Mouse (Mus musculus) forebrain, embryonic 16.5 days (tissue): Measurements from ENCODE around the gene Dap. TPM values are rescaled to one million over a fixed set of nuclear protein-coding genes. Genes with fewer than 3 reads are reported as not detected.

Experiments
- ATAC-seq: fragments of 200-750 bp; cut with Nextera tagmentation; 2 replicates; pipeline ENCODE4 v1.8.0; 2017; ENCODE audit warnings: mild to moderate bottlenecking, moderate library complexity
- H3K27ac ChIP-seq: fragments of 300-500 bp; sonication (generic); 2 replicates; pipeline ENCODE4 v1.5.1; 2014; ENCODE audit warnings: low read length, control low read depth
- H3K27me3 ChIP-seq: fragments of 300-500 bp; sonication (generic); replicated peaks from 2 replicates; pipeline ENCODE4 v1.6.1; 2014; ENCODE audit warnings: low read length; ENCODE audit not compliant: control insufficient read depth, insufficient read depth
- H3K36me3 ChIP-seq: fragments of 300-500 bp; sonication (generic); 2 replicates; pipeline ENCODE4 v1.6.1; 2014; ENCODE audit not compliant: control insufficient read depth, insufficient read depth
- H3K4me1 ChIP-seq: fragments of 300-500 bp; sonication (generic); replicated peaks from 2 replicates; pipeline ENCODE4 v1.6.1; 2014; ENCODE audit warnings: low read length; ENCODE audit not compliant: control insufficient read depth, insufficient read depth
- H3K4me2 ChIP-seq: fragments of 300-500 bp; sonication (generic); 2 replicates; pipeline ENCODE4 v1.6.1; 2014; ENCODE audit warnings: mild to moderate bottlenecking, low read length, control low read depth
- H3K4me3 ChIP-seq: fragments of 300-500 bp; sonication (generic); replicated peaks from 2 replicates; pipeline ENCODE4 v1.5.1; 2014; ENCODE audit warnings: mild to moderate bottlenecking, low read length, control low read depth
- H3K9ac ChIP-seq: fragments of 300-500 bp; sonication (generic); replicated peaks from 2 replicates; pipeline ENCODE4 v1.6.1; 2014; ENCODE audit warnings: low read depth, low read length, control low read depth
- H3K9me3 ChIP-seq: fragments of 300-500 bp; sonication (generic); 2 replicates; pipeline ENCODE4 v1.6.1; 2016; ENCODE audit warnings: low read length; ENCODE audit not compliant: control insufficient read depth
- WGBS: fragments of 180-500 bp; shearing (Covaris S2); extraction: QIAGEN DNeasy Blood & Tissue Kit; methylation state at CpG from one replicate; pipeline ENCODE4 v1.1.7; 2014; 5-methylcytosine and 5-hydroxymethylcytosine counted together
- polyA plus RNA-seq: library from polyadenylated mRNA; unstranded; fragments of >200 nt; fragmentation: Nextera tagmentation; extraction: Ambion mirVana; gene quantifications from 2 replicates; pipeline ENCODE4 v1.2.1, GENCODE M21; 2015

Gene Dap
- polyA plus RNA-seq, 1 experiment from 2014 or later = 18.0 TPM

- no peak for ATAC-seq
- Histone ChIP-seq H3K4me1 (peaks cover 9% of the 10 kb centered on the region; the same call in 1 of the 2 replicates), H3K27ac (no peak overlapping the region), H3K36me3 (no peaks in the 10 kb centered on the region), H3K9me3 (no peaks in the 10 kb centered on the region), H3K9ac (no peak overlapping the region), H3K4me3 (no peak overlapping the region), H3K4me2 (no peak overlapping the region), H3K27me3 (peaks cover 5% of the 10 kb centered on the region)
- WGBS = 59% methylated on average over 6 of the region's 6 CpGs
Measured at GRCm38 (mm10) chr15:31299258-31299917, 75.3 kb downstream of the Dap start.

GRCm38 (mm10) chr15:31302293-31302990 lies 78.3 kb downstream of the Dap start:
- no peaks in the 10 kb centered on the region for H3K9me3 ChIP-seq
- H3K27me3 ChIP-seq = no peaks in the 10 kb centered on the region
- no peak overlapping the region for H3K9ac ChIP-seq
- peaks cover 7% of the 10 kb centered on the region; the same call in 1 of the 2 replicates for H3K4me1 ChIP-seq
- H3K4me2 ChIP-seq = no peak overlapping the region
- no peaks in the 10 kb centered on the region for H3K36me3 ChIP-seq
- ATAC-seq = no peak
- 63% methylated on average over 12 of the region's 12 CpGs for WGBS
- H3K27ac ChIP-seq = no peak overlapping the region
- no peak overlapping the region for H3K4me3 ChIP-seq

GRCm38 (mm10) chr15:31304302-31304701 lies 80.2 kb downstream of the Dap start:
- ATAC-seq = no peak
- Histone ChIP-seq H3K4me1 (0 out of 2 replicates have a peak, but pooled peaks cover 3% of the 10 kb centered on the region), H3K27ac (no peak overlapping the region), H3K4me3 (no peak overlapping the region), H3K36me3 (no peaks in the 10 kb centered on the region), H3K27me3 (no peaks in the 10 kb centered on the region), H3K9me3 (no peaks in the 10 kb centered on the region), H3K9ac (no peak overlapping the region), H3K4me2 (no peak overlapping the region)
- 82% methylated on average over 3 of the region's 3 CpGs for WGBS

GRCm38 (mm10) chr15:31305181-31305580 lies 81.1 kb downstream of the Dap start:
- WGBS = 50% methylated on average over 6 of the region's 6 CpGs
- H3K4me1 ChIP-seq = no peaks in the 10 kb centered on the region
- H3K27me3 ChIP-seq = no peaks in the 10 kb centered on the region
- no peak overlapping the region for H3K4me2 ChIP-seq
- H3K27ac ChIP-seq = no peak overlapping the region
- H3K36me3 ChIP-seq = no peaks in the 10 kb centered on the region
- no peaks in the 10 kb centered on the region for H3K9me3 ChIP-seq
- H3K4me3 ChIP-seq = no peak overlapping the region
- no peak overlapping the region for H3K9ac ChIP-seq
- no peak for ATAC-seq

- Histone ChIP-seq H3K9me3 (no peaks in the 10 kb centered on the region), H3K27me3 (no peaks in the 10 kb centered on the region), H3K36me3 (no peaks in the 10 kb centered on the region), H3K4me3 (no peak overlapping the region), H3K4me1 (no peaks in the 10 kb centered on the region), H3K4me2 (no peak overlapping the region), H3K9ac (no peak overlapping the region), H3K27ac (no peak overlapping the region)
- WGBS = 90% methylated on average over 4 of the region's 4 CpGs
- no peak for ATAC-seq
Measured at GRCm38 (mm10) chr15:31306726-31307125, 82.6 kb downstream of the Dap start.

GRCm38 (mm10) chr15:31309526-31309925 lies 85.4 kb downstream of the Dap start:
- no peak for ATAC-seq
- H3K4me2 ChIP-seq = no peak overlapping the region
- no peaks in the 10 kb centered on the region for H3K36me3 ChIP-seq
- no peak overlapping the region for H3K9ac ChIP-seq
- no peaks in the 10 kb centered on the region for H3K27me3 ChIP-seq
- no peak overlapping the region for H3K4me3 ChIP-seq
- no peak overlapping the region for H3K27ac ChIP-seq
- no peaks in the 10 kb centered on the region for H3K4me1 ChIP-seq
- 74% methylated on average over 15 of the region's 15 CpGs for WGBS
- H3K9me3 ChIP-seq = no peaks in the 10 kb centered on the region

- Histone ChIP-seq H3K4me3 (no peak overlapping the region), H3K4me1 (no peaks in the 10 kb centered on the region), H3K9ac (no peak overlapping the region), H3K36me3 (no peaks in the 10 kb centered on the region), H3K27me3 (no peaks in the 10 kb centered on the region), H3K9me3 (no peaks in the 10 kb centered on the region), H3K27ac (no peak overlapping the region), H3K4me2 (no peak overlapping the region)
- no peak for ATAC-seq
- WGBS = 63% methylated on average over 2 of the region's 2 CpGs
Measured at GRCm38 (mm10) chr15:31312001-31312400, 87.9 kb downstream of the Dap start.

GRCm38 (mm10) chr15:31315630-31316231 lies 91.6 kb downstream of the Dap start:
- Histone ChIP-seq H3K4me3 (no peak overlapping the region), H3K9ac (no peak overlapping the region), H3K4me2 (no peak overlapping the region), H3K4me1 (peaks cover 16% of the 10 kb centered on the region), H3K36me3 (no peaks in the 10 kb centered on the region), H3K27ac (no peak overlapping the region), H3K9me3 (no peaks in the 10 kb centered on the region), H3K27me3 (no peaks in the 10 kb centered on the region)
- WGBS = 4% methylated on average over 5 of the region's 5 CpGs
- peak; percentile 90 for ATAC-seq

GRCm38 (mm10) chr15:31317056-31317805 lies 93.1 kb downstream of the Dap start:
- Histone ChIP-seq H3K27me3 (no peaks in the 10 kb centered on the region), H3K4me1 (peaks cover 16% of the 10 kb centered on the region), H3K36me3 (no peaks in the 10 kb centered on the region), H3K9me3 (no peaks in the 10 kb centered on the region), H3K4me2 (no peak overlapping the region), H3K27ac (no peak overlapping the region), H3K9ac (no peak overlapping the region), H3K4me3 (no peak overlapping the region)
- 96% methylated on average over 3 of the region's 3 CpGs for WGBS
- no peak for ATAC-seq
